Mouse (Mus musculus) central nervous system, embryonic 11.5 days (tissue): ENCODE measurements around the gene Rad9a. TPM values are rescaled to one million over a fixed set of nuclear protein-coding genes. Genes with fewer than 3 reads are reported as not detected.

Source experiments
- polyA plus RNA-seq: library from polyadenylated mRNA; depleted of rRNA; stranded (reverse); fragments of >200 nt; gene quantifications from 2 replicates; pipeline ENCODE4 v1.2.3, GENCODE M21; 2012; rRNA removed

Gene Rad9a
- polyA plus RNA-seq: 37.9 and 54.0 TPM in 2 replicates

GRCm38 (mm10) chr19:4201291-4201909 lies at the start of gene Rad9a:
TSS of gene Rad9a (minus strand) at chr19:4201662.

GRCm38 (mm10) chr19:4231253-4232185 lies 30.1 kb upstream of the Rad9a start, which contains the start of gene Pold4:
TSS of gene Pold4 (plus strand) at chr19:4231899.

GRCm38 (mm10) chr19:4214071-4214770 lies 12.8 kb upstream of the Rad9a start, which contains the start of the genes Clcf1 and AC109138.7:
TSS of gene Clcf1 (plus strand) at chr19:4214238.
TSS of gene AC109138.7 (plus strand) at chr19:4214357.

GRCm38 (mm10) chr19:4191528-4192250 lies 9.8 kb downstream of the Rad9a start, which contains the start of gene Ppp1ca:
TSS of gene Ppp1ca (plus strand) at chr19:4192065.

GRCm38 (mm10) chr19:4190831-4191334 lies 10.6 kb downstream of the Rad9a start, which contains the start of gene Tbc1d10c:
TSS of gene Tbc1d10c (minus strand) at chr19:4191284.

GRCm38 (mm10) chr19:4175368-4175947 lies 26.0 kb downstream of the Rad9a start, which contains the start of gene Carns1:
TSS of gene Carns1 (minus strand) at chr19:4175479.

GRCm38 (mm10) chr19:4162646-4163542 lies 38.6 kb downstream of the Rad9a start, which contains the start of gene Rps6kb2:
TSS of gene Rps6kb2 (minus strand) at chr19:4163354.

GRCm38 (mm10) chr19:4153232-4153654 lies 48.2 kb downstream of the Rad9a start, which contains the start of gene Ptprcap:
TSS of gene Ptprcap (plus strand) at chr19:4153604.

GRCm38 (mm10) chr19:4148491-4148806 lies 53.0 kb downstream of the Rad9a start, which contains the start of gene Coro1b:
TSS of gene Coro1b (plus strand) at chr19:4148619.

Other genes with a start within 250 kb of the Rad9a start
- not detected in 2 replicates for gene Aldh3b3, start 243.0 kb downstream of the Rad9a start, polyA plus RNA-seq
- 0.38 and 0.76 TPM in 2 replicates for gene Aldh3b2, start 229.3 kb downstream of the Rad9a start, polyA plus RNA-seq
- gene Acy3, start 215.1 kb downstream of the Rad9a start, polyA plus RNA-seq: 2.2 and 3.4 TPM in 2 replicates
- 0.11 and 0.15 TPM in 2 replicates for gene Tbx10, start 208.9 kb downstream of the Rad9a start, polyA plus RNA-seq
- gene Nudt8, start 201.1 kb downstream of the Rad9a start, polyA plus RNA-seq: 4.7 and 10.6 TPM in 2 replicates
- 2.9 and 4.4 TPM in 2 replicates for gene Gm49405, start 201.0 kb downstream of the Rad9a start, polyA plus RNA-seq
- gene Doc2g, start 198.3 kb downstream of the Rad9a start, polyA plus RNA-seq: 8.2 and 13.0 TPM in 2 replicates
- 153 and 167 TPM in 2 replicates for gene Ndufv1, start 188.9 kb downstream of the Rad9a start, polyA plus RNA-seq
- gene Gstp1, start 163.7 kb downstream of the Rad9a start, polyA plus RNA-seq: 218 and 263 TPM in 2 replicates
- gene Gstp2, start 155.6 kb downstream of the Rad9a start, polyA plus RNA-seq: 0.24 and 9.3 TPM in 2 replicates
- 0.98 and 2.2 TPM in 2 replicates for gene Gstp3, start 142.1 kb downstream of the Rad9a start, polyA plus RNA-seq
- 0.07 TPM in 1 of 2 replicates, not detected in the other for gene Cabp2, start 120.1 kb downstream of the Rad9a start, polyA plus RNA-seq
- gene Cdk2ap2, start 104.5 kb downstream of the Rad9a start, polyA plus RNA-seq: 33.8 and 35.4 TPM in 2 replicates
- gene Pitpnm1, start 101.7 kb downstream of the Rad9a start, polyA plus RNA-seq: 23.9 and 25.8 TPM in 2 replicates
- 53.3 and 100 TPM in 2 replicates for gene Aip, start 75.8 kb downstream of the Rad9a start, polyA plus RNA-seq
- gene Gpr152, start 61.9 kb downstream of the Rad9a start, polyA plus RNA-seq: 0.02 and 0.06 TPM in 2 replicates
- gene Cabp4, start 57.6 kb downstream of the Rad9a start, polyA plus RNA-seq: 0.05 and 0.11 TPM in 2 replicates
- gene Coro1b, start 53.0 kb downstream of the Rad9a start, polyA plus RNA-seq: 168 and 188 TPM in 2 replicates
- gene Ptprcap, start 48.1 kb downstream of the Rad9a start, polyA plus RNA-seq: 2.7 and 3.3 TPM in 2 replicates
- gene Rps6kb2, start 38.3 kb downstream of the Rad9a start, polyA plus RNA-seq: 51.0 and 60.7 TPM in 2 replicates
- 3.5 and 4.1 TPM in 2 replicates for gene Carns1, start 26.2 kb downstream of the Rad9a start, polyA plus RNA-seq
- 1.8 and 2.9 TPM in 2 replicates for gene Tbc1d10c, start 10.4 kb downstream of the Rad9a start, polyA plus RNA-seq
- gene Ppp1ca, start 9.6 kb downstream of the Rad9a start, polyA plus RNA-seq: 375 and 508 TPM in 2 replicates
- gene Clcf1, start 12.6 kb upstream of the Rad9a start, polyA plus RNA-seq: 2.9 and 11.1 TPM in 2 replicates
- not detected in 2 replicates for gene AC109138.7, start 12.7 kb upstream of the Rad9a start, polyA plus RNA-seq
- gene Pold4, start 30.2 kb upstream of the Rad9a start, polyA plus RNA-seq: 11.8 and 19.7 TPM in 2 replicates
- gene Ssh3, start 67.5 kb upstream of the Rad9a start, polyA plus RNA-seq: 14.4 and 16.9 TPM in 2 replicates
- 16.2 and 18.8 TPM in 2 replicates for gene Ankrd13d, start 81.5 kb upstream of the Rad9a start, polyA plus RNA-seq
- gene Grk2, start 104.6 kb upstream of the Rad9a start, polyA plus RNA-seq: 71.3 and 119 TPM in 2 replicates
- 56.7 and 88.6 TPM in 2 replicates for gene Kdm2a, start 196.6 kb upstream of the Rad9a start, polyA plus RNA-seq
- gene Rhod, start 237.8 kb upstream of the Rad9a start, polyA plus RNA-seq: 10.2 and 16.9 TPM in 2 replicates